Mouse (Mus musculus) c-Kit-positive CD71-positive TER-119-negative erythroid progenitor cells, embryonic 14.5 days (primary cell): Measurements from ENCODE around the gene Plxdc1.

ENCODE experiments used
- DNase-seq: peaks from one replicate; pipeline ENCODE4 v3.0.0-alpha.2; 2013; ENCODE audit warnings: low read depth

Plxdc1 gene

GRCm38 (mm10) chr11:97913111-97913510 lies 73.1 kb downstream of the Plxdc1 start:
- DNase-seq = no peak

- no peak for DNase-seq
Observed at GRCm38 (mm10) chr11:97908634-97909348, 77.5 kb downstream of the Plxdc1 start.

GRCm38 (mm10) chr11:97907935-97908334 lies 78.3 kb downstream of the Plxdc1 start:
- no peak for DNase-seq

- no peak for DNase-seq
Observed at GRCm38 (mm10) chr11:97906905-97907304, 79.3 kb downstream of the Plxdc1 start.

GRCm38 (mm10) chr11:97905941-97906340 lies 80.3 kb downstream of the Plxdc1 start:
- DNase-seq = no peak

DNA sequence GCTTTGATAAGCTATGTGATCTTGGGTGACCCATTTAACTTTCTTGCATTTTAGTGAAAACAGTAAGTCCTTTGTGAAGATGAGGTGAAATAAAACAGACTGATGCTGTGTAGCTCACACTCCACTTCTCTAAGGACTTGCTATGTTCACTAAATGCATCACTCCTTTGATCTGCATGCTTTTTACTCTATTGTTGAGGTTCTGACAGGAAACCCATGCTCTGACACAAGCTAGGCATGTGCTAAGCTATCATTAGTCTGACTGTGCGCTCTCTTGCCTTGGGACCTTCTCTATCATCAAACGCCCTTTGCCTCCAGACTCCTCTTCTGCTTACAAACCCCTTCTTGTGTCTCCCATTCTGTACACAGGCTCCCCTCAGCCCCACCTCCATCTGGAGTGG lies 80.7 kb downstream of the Plxdc1 start:
- no peak for DNase-seq

DNA sequence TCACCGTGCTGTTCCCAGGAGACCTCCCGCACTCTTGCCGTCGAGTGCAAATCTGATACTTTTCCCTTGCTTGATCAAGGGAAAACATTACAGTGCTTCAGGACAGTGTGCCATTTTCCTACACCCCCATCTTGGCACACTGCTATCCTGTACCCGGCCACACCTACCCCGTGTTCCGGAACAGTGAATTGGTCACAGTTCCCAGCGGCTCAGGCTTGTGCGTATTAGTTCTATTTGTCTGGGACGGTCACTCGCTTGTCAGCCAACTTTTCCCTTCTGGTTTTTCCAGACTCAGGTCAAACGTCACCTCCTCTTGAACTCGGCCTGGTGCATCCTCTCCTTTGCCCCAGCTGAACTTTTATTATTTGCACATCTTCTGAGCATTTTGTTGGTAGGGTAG lies 81.4 kb downstream of the Plxdc1 start:
- no peak for DNase-seq

- no peak for DNase-seq
Observed at GRCm38 (mm10) chr11:97901806-97902205, 84.4 kb downstream of the Plxdc1 start.

DNA sequence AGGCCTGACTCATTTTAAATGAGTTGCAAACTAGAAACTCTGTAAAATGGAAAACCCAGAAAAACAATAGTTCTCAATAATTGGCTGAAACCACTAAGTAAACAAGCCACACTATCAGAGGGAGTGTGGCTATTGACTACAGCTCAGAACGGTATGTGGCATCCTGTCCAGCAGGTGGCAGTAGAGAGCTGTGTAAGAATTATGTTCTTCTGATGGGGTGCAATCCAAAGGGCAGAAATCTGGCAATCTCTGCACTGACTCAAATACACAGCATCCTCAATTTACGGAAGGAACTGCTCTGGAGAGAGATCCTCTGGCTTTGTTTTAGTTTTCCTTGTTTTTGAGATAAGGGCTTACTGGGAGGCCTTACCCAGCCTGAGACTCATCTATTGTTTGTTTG lies 86.4 kb downstream of the Plxdc1 start:
- peak; percentile 77 for DNase-seq

GRCm38 (mm10) chr11:97897568-97898185 lies 88.6 kb downstream of the Plxdc1 start:
- no peak for DNase-seq

- no peak for DNase-seq
Observed at GRCm38 (mm10) chr11:97896655-97897054, 89.6 kb downstream of the Plxdc1 start.

GRCm38 (mm10) chr11:97891821-97892220 lies 94.4 kb downstream of the Plxdc1 start:
- no peak for DNase-seq

GRCm38 (mm10) chr11:97885296-97885915 lies 100.8 kb downstream of the Plxdc1 start:
- DNase-seq = no peak

DNA sequence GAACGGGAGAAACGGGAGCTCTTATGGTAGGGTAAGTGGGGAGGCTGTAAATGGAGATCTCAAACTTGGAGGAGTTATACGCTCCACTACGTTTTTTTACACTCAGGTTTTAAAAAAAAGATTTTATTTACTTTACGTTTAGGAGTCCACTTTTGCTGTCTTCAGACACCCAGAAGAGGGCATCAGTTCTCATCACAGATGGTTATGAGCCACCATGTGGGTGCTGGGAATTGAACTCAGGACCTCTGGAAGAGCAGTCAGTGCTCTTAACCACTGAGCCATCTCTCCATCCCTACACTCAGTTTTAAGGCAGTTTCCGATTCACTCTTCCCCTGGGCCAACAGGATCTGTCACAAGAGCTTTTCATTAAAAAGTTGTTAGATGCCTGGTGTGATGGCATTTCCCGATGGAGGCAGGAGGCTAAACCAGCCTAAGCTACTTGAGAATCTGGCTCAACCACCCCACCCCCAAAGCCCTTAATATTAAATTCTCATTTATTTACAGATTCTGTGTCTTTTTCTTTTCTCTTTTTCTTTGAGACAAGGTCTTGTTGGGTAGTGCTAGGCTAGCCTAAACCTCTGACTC lies 101.6 kb downstream of the Plxdc1 start:
- DNase-seq = no peak

GRCm38 (mm10) chr11:97883918-97884600 lies 102.2 kb downstream of the Plxdc1 start, which contains the start of gene Fbxo47:
TSS of gene Fbxo47 (minus strand) at chr11:97884154.
- peak; percentile 97 for DNase-seq

DNA sequence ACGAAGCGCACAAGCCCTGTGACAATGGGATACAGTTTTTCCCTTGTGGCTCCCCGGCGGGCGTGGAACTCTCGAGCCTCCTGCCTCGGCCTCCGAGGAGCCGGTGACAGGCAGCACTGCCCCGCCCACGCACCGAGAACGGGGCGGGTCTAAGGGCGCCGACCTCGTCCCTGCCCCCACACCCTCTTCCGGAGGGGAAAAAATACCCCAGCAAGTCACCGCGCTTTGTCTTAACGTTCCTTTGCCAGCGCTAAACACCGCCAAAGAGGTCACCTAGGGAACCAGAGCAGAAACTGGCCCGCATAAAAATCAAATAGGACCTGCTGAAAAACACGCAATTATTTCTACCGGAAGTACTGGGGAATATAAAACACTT lies 102.7 kb downstream of the Plxdc1 start:
- DNase-seq = peak; percentile 76

- DNase-seq = no peak
Observed at GRCm38 (mm10) chr11:97880362-97880761, 105.9 kb downstream of the Plxdc1 start.

DNA sequence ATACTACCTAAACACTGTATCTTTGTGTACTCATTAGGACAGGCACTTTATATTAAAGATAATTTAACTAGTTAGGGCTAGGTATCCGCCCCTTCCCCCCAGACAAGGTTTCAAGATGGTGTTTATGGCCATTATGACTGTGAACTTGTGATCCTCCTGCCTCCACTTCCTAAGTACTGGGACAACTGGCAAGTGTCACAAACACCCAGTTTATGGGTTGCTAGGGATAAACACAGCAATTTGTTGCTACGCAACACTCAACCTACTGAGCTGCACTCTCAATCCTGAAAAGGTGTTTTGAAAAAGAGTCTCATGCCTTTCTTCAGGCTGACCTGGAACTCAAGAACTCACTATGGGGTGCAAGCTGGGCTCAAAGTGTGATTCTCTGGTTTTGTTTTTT lies 108.9 kb downstream of the Plxdc1 start:
- no peak for DNase-seq

DNA sequence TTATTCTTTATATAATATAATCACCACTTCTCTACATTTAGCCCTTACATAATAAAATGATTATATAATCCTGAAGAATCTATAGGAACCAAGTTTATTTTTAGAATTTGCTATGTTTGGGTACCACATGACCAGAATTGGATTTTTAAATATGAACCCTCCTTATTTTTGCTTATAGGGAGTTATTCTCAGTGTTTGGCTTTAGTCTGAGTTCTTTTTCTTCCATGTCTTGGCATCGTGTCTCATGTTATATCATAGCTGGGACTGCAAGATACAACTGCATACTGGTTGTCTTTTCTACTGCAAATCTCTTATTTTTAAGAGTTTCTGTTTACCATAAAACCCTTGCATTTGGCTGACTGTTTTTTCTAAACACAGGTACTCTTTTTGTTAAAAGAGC lies 111.8 kb downstream of the Plxdc1 start:
- DNase-seq = no peak
